Mouse (Mus musculus) urinary bladder, postnatal 25 days (tissue): ENCODE data around the gene Cyth1.

Source experiments
- DNase-seq: peaks from one replicate; pipeline ENCODE4 v3.0.0; 2022; ENCODE audit warnings: low spot score

Cyth1 gene

GRCm38 (mm10) chr11:118248150-118249011, at the start of gene Cyth1:
Gene Cyth1, minus strand, starts transcription at chr11:118248592.
- peak; percentile 100 for DNase-seq

GRCm38 (mm10) chr11:118297967-118298366, 49.6 kb upstream of the Cyth1 start:
- no peak for DNase-seq

GRCm38 (mm10) chr11:118295026-118295425, 46.6 kb upstream of the Cyth1 start:
- no peak for DNase-seq

- DNase-seq = no peak
These were observed 44.3 kb upstream of the Cyth1 start for GRCm38 (mm10) chr11:118292671-118293070.

- DNase-seq = peak; percentile 99
These were observed 41.9 kb upstream of the Cyth1 start, which contains the start of gene Usp36 for GRCm38 (mm10) chr11:118289999-118290889. Gene Usp36, minus strand, starts transcription at chr11:118290244.

- no peak for DNase-seq
These were observed 41.2 kb upstream of the Cyth1 start for GRCm38 (mm10) chr11:118289562-118289961.

GRCm38 (mm10) chr11:118289037-118289511, 40.7 kb upstream of the Cyth1 start:
- DNase-seq = no peak

- no peak for DNase-seq
These were observed 39.2 kb upstream of the Cyth1 start for GRCm38 (mm10) chr11:118287573-118287972.

- no peak for DNase-seq
These were observed 38.0 kb upstream of the Cyth1 start for GRCm38 (mm10) chr11:118286434-118286833.

- DNase-seq = no peak
These were observed 37.4 kb upstream of the Cyth1 start for GRCm38 (mm10) chr11:118285791-118286190.

GRCm38 (mm10) chr11:118280218-118280617, 31.8 kb upstream of the Cyth1 start:
- DNase-seq = no peak

- no peak for DNase-seq
These were observed 27.9 kb upstream of the Cyth1 start for GRCm38 (mm10) chr11:118276328-118276727.

- DNase-seq = no peak
These were observed 26.7 kb upstream of the Cyth1 start for GRCm38 (mm10) chr11:118275092-118275491.

- DNase-seq = no peak
These were observed 21.4 kb upstream of the Cyth1 start for GRCm38 (mm10) chr11:118269827-118270226.

GRCm38 (mm10) chr11:118266666-118267046, 18.3 kb upstream of the Cyth1 start:
- no peak for DNase-seq

GRCm38 (mm10) chr11:118266044-118266665, 17.8 kb upstream of the Cyth1 start:
- no peak for DNase-seq

GRCm38 (mm10) chr11:118265621-118266020, 17.2 kb upstream of the Cyth1 start:
- DNase-seq = no peak

- no peak for DNase-seq
These were observed 14.8 kb upstream of the Cyth1 start for GRCm38 (mm10) chr11:118263146-118263545.

GRCm38 (mm10) chr11:118260081-118260480, 11.7 kb upstream of the Cyth1 start:
- DNase-seq = no peak

GRCm38 (mm10) chr11:118259580-118259979, 11.2 kb upstream of the Cyth1 start:
- no peak for DNase-seq

GRCm38 (mm10) chr11:118256371-118256770, 8.0 kb upstream of the Cyth1 start:
- DNase-seq = no peak
